Mouse (Mus musculus): ENCODE measurements around the gene Ccl24. TPM values are rescaled to one million over a fixed set of nuclear protein-coding genes. Genes with fewer than 3 reads are reported as not detected.

The Ccl24 gene
- polyA plus RNA-seq, 1 experiment from 2014 or later = 1.0 TPM

Other genes starting within 250 kb of the Ccl24 start
- gene Fkbp6, start 223.0 kb downstream of the Ccl24 start, polyA plus RNA-seq (2016; fragmentation: Nextera tagmentation; extraction: Ambion mirVana) = 0.11 TPM in 1 of 2 replicates, not detected in the other
- not detected in 2 replicates for gene Trim50, start 219.8 kb downstream of the Ccl24 start, polyA plus RNA-seq (2016; fragmentation: Nextera tagmentation; extraction: Ambion mirVana)
- 45.2 and 46.0 TPM in 2 replicates for gene Nsun5, start 203.1 kb downstream of the Ccl24 start, polyA plus RNA-seq (2016; fragmentation: Nextera tagmentation; extraction: Ambion mirVana)
- gene Pom121, start 178.5 kb downstream of the Ccl24 start, polyA plus RNA-seq (2016; fragmentation: Nextera tagmentation; extraction: Ambion mirVana) = 17.4 and 17.7 TPM in 2 replicates
- 64.9 and 73.0 TPM in 2 replicates for gene Hip1, start 27.9 kb downstream of the Ccl24 start, polyA plus RNA-seq (2016; fragmentation: Nextera tagmentation; extraction: Ambion mirVana)
- gene Ccl26, start 9.5 kb downstream of the Ccl24 start, polyA plus RNA-seq (2016; fragmentation: Nextera tagmentation; extraction: Ambion mirVana) = not detected in 2 replicates
- 61.9 and 65.4 TPM in 2 replicates for gene Rhbdd2, start 59.6 kb upstream of the Ccl24 start, polyA plus RNA-seq (2016; fragmentation: Nextera tagmentation; extraction: Ambion mirVana)
- gene Por, start 97.0 kb upstream of the Ccl24 start, polyA plus RNA-seq (2016; fragmentation: Nextera tagmentation; extraction: Ambion mirVana) = 114 and 145 TPM in 2 replicates
- 64.1 and 65.9 TPM in 2 replicates for gene Tmem120a, start 171.4 kb upstream of the Ccl24 start, polyA plus RNA-seq (2016; fragmentation: Nextera tagmentation; extraction: Ambion mirVana)
- gene Styxl1, start 205.3 kb upstream of the Ccl24 start, polyA plus RNA-seq (2016; fragmentation: Nextera tagmentation; extraction: Ambion mirVana) = 0.41 TPM in 1 of 2 replicates, not detected in the other
- 616 and 619 TPM in 2 replicates for gene Mdh2, start 205.4 kb upstream of the Ccl24 start, polyA plus RNA-seq (2016; fragmentation: Nextera tagmentation; extraction: Ambion mirVana)
- gene Srrm3, start 233.8 kb upstream of the Ccl24 start, polyA plus RNA-seq (2016; fragmentation: Nextera tagmentation; extraction: Ambion mirVana) = 14.0 and 26.1 TPM in 2 replicates